Mouse (Mus musculus) natural killer cell, adult 2 months (primary cell): Measurements from ENCODE around the gene D1Pas1.

Experiments used
- DNase-seq, 2 experiments: peaks; one replicate each; pipeline ENCODE4 v3.0.0; 2022; ENCODE audit warnings: low spot score in 2 of 2

D1Pas1 gene

DNA sequence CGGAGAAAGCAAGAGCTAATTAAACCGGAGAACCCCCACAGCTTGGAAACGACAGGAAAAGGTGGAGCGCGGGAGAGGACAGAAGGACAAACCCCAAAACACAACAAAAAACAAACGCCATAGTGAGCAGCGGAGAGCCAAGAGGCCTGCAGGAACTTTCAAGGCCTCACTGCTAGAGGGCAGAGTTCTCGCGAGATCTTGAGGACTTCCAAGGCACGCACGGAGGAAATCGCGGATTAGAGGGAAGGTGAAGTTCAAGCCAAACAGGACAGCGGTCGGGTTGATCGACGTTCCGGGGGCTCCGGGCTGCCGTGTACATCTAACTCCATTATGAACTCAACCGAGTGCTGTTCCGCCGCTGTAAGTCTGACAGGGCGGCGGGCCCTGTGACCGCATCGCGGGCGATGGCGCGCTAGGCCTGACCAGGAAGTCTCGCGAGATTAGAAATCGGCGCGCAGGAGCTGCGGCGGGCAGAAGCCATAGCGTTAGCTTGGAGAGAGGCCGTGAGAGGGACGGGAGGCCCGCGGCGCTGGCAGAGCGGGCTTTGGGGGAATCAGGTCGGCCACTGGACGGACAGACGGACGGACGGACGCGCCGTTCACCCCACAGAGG lies at the start of gene D1Pas1:
Gene D1Pas1, plus strand, starts transcription at position 216 of the 612 bp plus-strand sequence.
- no peak for DNase-seq

DNA sequence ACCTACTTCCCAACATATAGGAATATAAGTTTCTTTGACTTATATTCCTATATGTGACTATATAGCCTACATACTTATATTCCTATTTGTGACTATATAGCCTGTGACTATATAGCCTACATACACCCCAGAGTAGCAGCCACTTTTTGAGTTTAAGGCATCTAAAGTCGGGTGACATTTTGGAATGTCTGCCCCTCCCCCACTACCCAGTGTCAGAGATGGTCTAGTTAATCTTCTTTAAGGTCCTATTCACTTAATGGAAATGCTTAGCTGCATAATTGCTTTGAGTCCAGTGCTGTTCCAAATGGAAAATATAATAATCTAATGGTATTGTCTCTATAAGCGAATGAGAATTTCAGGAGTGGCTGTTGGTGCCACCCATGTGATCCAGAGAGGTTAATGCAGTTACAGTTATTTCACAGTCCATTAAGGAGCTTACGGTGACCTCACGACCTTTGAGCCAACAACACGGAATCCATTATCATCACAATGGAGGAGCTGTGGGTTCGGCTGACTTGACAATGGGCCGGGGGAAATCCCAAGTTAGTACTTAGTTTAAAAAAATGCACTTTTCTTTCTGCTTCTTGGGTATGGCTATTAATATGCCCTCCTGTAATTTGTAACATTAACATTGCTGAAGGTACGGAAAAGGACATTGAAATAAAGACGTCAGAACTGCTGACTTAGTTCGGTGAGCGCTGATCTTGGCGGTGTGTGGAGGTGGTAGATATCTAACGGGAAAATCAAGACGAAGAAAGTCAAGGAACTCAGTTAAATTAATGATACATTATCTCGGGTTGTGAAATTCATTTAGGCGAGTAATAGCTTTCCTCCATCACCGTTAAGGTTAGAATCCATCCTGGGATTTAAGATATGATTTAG lies 44.5 kb upstream of the D1Pas1 start:
- no peak for DNase-seq

DNA sequence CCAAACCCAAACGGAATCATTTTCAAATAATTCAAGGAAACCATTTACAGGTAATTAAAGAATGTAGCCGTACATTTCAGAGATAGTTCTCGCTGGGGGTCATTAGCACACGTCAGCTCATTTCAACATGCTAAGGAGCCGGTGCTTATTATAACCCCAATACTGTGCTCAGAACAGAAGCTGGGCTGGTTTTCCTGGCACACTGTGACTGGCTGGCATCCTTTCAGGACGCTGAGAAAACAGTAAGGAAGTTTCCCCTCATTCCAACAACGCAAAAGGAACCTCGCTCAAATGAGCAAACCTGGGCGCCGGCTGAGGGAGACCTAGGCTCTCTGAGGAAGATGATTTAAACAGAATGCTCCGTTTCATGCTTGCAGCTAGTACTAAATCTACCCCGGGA lies 43.2 kb upstream of the D1Pas1 start:
- DNase-seq = no peak

DNA sequence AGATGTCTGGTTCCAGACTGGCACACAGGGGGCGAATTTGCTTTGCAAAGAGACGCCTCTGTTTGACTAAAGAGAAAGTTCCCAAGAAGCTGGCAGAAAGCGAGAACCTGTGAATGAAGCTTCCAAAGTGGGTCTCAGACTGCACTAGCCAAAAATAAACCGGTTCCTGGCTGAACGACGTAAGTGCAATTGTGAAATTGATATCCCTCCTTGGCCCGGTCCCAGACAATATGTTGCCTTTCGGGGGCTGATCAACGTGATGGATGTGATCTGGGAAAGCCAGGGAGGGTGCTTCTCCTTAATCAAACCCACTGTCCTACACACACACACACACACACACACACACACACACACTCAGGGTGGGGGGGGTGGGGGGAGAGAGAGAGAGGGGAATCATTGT lies 41.8 kb upstream of the D1Pas1 start:
- no peak for DNase-seq

DNA sequence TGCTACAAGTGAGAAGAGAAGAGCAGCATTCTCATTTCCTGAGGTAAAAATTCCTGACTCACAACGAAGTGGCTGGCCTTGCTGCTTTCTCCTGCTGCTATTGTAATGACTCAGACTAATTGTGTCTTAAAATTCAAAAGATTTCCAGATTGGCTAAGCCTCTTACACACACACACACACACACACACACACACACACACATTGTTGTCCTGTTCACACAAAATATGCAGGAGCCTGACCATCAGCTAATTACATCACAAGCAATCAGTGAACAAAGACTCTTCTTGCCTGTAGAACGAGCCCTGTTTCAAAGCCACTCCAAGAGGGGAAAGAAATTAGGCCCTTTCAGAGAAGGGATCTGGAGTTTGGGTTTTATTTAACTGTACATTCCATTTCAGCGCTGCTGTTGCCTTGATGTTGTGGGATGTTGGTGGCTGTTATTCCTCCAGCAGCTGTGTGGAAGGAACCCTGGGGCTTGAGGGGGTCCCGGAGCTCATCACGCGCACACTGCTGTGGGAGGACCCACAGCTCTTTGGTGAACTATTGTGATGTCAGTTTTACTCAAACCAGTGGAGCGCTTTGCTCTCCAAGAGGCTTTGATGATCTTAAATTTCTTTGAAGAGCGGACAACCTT lies 40.8 kb upstream of the D1Pas1 start:
- no peak for DNase-seq

DNA sequence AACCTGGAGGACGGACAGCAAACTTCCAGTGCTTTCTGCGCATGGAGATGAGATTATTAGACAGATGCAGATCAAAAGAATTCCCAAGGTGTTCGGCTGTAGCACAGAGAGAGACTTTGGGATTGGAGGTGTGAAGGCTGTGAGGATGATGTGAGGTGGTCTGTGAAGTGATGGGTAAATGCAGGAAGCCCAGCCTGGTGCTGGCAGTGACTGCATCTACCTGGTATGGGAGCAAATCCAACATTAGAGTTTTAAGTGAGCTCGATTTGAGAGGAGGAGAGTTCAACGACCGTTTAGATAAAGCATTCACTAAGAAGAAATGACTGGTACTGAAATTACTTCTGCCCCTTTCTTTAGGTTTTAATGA lies 40.3 kb upstream of the D1Pas1 start:
- DNase-seq = no peak

DNA sequence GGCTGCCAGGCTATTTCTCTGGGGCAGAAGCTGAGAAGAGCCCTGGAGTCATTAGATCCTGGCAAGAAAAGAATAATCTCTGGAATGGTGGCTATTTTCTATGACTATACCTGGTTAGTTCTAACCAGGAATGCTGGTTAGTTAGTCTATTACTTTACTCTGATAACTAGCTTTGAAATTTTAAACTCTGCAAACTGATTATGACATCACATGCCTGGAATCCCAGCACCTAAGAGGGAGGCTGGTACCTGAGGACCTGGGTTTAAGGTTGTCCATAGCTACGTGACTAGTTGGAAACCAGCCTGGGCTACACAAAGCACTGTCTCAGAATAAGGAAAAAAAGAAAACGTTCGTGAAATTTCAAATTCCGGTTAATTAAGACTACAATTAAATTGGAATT lies 39.7 kb upstream of the D1Pas1 start:
- DNase-seq = no peak

DNA sequence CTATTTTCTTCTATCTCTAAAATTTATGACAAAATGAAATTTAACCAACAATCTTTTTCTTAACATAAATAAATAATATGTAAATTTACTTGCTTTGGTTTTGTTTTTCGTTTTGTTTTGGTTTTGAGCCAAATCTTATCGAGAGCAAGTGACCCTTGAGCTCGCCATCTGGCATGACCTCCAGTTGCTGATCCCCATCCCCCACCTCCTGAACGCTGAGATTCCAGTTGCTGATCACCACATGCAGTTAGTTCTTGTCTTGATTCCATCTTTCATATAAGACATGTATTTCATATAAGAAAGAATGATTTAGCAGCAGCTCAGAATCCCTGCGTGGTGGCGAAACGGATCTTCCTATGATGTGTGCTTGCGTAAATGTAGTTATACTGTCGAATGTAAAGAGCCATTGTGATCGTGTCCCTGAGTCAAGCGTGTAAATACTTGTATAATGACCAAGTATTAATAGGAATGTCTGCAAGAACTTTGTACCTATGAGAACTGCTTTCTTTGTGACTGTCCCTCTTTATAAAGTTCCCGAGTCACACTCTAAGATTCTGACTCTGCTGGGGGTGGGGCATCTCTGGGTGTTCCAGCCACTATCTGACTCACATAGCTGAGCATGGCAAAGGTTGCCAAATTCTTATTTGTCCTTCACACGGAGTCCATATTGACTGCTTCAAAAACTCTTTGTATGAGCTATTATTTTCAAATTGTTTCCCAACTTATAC lies 36.9 kb upstream of the D1Pas1 start:
- DNase-seq = no peak

DNA sequence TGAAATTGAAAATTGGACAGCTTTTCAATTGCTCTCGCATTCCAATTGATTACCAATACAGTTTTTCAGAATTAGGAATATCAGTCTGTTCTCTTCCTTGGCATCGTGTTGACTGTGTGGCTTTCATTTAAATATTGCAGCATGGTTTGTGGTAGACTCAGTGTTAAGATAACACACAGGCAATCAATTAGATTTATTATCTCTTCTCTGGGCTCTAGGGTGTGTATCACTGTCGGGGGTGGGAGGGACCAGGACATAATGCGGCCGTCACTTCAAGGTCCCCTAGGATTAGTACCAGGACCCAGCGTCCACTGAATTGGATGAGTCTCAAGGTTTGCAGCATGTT lies 36.4 kb upstream of the D1Pas1 start:
- no peak for DNase-seq

DNA sequence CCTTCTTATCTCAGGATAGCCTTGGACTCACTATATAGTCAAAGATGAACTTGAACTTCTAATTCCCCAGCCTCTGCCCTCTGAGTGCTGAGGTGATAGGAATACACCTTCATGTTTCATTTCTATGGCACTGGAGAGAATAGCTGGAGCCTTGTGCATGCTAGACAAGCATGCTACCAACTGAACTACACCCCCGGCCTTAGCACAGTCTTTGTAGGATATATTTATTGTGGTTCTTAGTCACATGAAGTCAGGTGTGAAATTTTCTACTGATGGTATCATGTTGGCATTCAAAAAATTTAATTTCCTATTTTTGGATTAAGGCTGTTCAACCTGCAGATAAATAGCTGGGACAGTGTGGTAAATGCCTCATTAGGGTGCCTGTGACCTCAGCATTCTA lies 33.0 kb upstream of the D1Pas1 start:
- no peak for DNase-seq

DNA sequence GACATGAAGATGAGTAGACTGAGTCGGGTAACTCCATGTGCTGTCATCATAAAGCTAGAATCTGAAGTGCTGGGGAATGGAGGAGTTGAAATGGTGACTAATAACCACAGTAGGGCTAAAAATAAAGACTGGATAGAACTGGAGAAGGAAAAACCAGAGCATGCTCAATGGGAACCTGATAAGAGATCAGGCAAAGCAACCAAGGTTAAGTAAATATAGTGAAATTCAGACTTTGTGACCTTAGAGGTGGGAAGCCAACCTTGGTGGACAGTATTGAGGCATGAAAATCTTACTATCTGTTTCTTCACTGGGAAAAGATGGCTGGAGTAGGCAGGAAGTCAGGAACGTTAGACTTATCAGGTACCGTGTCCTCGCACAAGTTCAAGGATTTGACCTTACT lies 14.8 kb upstream of the D1Pas1 start:
- DNase-seq = no peak

DNA sequence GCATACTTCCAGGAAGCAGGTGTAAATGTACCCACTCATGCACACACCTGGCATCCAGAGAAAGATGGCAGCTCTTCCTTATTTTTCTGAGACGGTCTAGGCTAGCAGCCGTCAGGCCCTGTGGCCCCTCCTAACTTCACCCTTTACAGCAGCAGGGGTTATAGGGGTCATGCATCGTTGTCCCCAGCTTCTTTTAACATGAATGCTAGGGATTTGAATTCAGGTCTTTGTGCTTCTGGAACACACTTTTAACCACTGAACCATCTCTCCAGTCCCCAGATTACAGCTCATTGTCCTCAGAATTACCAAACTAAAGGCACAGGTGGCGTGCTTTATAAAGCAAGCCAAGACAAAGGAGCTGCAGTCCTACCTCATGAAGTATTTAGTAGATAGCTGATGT lies 12.6 kb upstream of the D1Pas1 start:
- no peak for DNase-seq

DNA sequence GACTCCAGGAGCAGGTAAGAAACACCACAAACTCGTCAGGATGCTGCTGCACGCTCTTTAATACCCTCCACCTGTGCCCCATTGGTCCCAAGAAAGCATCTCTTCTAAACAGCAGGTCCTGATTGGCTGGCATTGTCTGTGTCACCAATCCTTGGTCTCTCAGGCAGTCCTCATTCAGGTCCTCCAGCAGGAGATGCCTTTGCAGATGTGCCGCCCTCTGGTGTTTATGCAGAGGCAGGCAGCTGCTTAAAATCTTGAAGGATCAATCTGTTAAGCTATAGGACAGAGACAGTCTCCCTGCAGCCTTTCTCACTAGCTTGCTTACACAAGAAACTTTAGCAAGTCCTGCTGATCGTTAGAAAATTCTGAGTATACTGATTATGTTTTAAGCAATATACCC lies 7.8 kb upstream of the D1Pas1 start:
- no peak for DNase-seq

DNA sequence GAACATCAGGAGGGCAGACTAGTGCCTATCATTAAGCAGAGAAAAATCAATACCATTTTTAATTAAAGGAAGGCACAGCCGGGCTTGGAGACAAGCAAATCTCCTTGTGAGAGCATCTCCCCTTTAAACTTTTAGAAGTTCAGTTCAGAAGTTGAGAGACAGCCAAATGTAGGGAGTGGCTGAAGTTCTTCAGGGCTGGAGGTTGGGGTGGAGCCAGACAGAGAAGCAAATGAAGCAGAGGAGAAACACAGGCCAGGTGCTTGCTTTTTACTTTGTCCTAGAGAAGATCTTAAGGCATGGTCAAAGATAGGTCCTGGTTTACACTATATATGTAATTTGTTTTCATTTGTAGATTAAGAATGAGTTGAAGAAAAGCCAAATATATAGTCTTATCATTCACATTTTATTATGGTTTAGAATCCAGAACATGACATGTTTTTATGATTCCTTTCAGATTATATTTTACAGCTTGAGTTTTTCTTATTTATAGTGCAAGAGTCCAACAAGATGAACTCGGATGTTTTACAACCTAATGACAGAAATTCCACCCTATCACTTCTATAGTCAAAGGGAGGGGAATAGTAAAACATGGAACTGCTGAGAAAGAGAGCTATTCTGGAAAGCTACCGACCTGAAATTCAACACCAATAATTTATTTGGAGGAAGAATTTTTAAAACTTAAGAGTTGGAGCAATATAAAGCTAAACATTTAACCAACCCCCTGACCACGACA lies 2.9 kb upstream of the D1Pas1 start:
- no peak for DNase-seq

DNA sequence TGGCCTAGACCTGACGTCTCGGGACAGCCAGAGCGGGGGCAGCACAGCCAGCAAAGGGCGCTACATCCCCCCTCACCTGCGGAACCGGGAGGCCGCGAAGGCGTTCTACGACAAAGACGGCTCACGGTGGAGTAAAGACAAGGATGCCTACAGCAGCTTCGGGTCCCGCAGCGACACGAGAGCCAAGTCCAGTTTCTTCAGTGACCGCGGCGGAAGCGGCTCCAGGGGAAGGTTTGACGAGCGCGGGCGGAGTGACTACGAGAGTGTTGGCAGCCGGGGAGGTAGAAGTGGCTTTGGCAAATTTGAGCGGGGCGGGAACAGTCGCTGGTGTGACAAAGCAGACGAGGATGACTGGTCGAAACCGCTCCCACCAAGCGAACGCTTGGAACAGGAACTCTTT lies 710 bp downstream of the D1Pas1 start:
- no peak for DNase-seq

DNA sequence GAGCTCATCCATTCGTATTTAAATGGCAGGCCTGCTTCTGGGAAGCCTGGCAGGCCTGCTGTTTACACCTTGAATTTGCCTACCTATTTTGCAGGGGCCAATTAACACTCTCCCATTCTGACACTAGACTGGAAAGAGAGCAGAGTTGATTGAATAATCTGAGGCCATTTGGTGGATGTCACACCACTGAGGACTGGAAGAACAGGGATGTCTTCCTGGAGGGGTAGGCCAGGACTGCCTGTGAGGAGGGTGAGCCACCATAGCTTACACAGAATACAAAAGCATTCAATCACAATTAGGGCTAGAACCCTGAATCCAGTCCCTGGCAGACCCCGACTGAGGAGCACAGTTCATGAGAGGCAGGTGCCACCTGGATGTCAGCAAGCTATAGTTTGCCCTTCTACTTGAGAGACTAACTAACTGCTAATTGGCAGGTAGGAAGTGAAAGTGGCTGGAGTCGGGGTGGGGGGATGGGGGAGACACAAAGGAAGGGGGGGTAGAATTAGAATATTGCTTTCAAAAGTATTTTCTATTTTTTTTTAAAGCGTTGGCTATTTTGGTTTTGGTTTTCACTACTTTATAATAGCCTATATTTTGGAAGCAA lies 9.8 kb downstream of the D1Pas1 start:
- no peak for DNase-seq

DNA sequence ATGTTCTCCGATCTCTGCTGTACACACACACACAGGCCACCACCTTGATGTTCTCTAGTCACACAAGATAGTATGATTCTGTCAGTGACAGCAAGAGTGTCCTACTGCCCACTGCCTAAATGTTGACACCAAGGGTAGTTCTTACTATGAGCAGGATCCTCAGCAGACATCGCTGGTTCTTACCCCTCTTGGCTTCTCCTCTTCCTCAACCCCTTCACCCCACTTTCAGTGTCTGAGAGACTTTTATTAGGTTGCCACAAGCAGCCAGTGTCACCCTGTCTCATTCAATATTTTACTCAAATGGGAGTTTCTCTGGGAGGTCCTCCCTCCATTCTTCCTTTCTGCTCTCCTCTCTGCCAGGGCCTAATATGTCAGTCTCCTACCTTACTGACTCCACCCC lies 10.6 kb downstream of the D1Pas1 start:
- no peak for DNase-seq

DNA sequence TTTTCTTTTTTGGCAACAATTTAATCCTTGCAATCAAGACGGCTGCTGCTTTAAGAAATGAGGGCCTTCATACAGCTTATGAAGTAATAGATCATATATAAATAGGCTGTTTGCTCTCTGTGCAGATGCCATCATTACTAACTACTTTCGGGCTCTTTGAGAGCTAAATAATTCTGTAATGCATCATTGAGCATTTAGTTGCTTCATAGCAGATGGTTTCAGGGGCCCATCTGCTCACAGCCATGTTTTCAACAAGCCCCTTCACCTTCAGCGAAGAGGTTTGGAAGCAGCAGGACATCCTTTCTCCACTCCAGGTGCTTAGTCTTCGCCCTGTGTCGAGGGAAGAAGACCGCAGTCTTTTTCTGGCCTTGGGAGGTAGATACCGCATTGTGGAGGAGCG lies 12.2 kb downstream of the D1Pas1 start:
- no peak for DNase-seq

DNA sequence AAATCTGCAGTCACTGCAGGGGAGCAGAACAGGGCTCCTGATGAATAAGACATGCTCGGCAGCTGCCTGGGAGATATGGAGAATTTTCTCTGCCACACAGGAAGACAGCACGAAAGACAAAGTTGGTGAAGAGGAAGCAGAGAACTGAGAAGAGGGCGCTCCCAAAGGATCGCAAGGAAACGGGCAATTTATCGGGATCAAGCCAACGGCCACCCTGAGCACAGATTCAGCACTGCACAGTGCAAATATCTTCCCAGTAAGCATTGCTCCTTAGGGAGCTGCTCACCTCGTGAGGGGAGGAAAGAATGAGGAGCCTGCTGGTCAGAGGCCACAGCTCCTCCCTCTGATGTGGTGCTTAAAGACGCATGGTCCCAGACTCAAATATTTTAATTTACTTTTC lies 13.3 kb downstream of the D1Pas1 start:
- no peak for DNase-seq

DNA sequence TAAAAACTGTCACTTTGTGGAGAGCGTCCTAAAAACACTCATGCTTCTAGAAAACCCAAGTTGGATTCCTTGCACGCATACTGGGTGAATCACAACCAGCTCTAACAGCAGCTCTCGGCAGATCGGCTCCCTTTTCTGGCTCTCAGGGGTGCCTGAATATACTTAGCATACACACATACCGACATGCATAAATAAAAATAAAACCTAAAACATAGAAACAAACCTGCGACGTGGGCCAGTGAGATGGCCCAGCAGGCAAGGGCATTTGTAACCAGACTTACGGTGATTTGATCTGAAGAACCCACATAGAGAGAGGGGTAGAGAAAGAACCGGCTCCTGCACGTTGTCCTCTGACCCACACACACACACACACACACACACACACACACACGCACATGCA lies 17.9 kb downstream of the D1Pas1 start:
- DNase-seq = no peak

DNA sequence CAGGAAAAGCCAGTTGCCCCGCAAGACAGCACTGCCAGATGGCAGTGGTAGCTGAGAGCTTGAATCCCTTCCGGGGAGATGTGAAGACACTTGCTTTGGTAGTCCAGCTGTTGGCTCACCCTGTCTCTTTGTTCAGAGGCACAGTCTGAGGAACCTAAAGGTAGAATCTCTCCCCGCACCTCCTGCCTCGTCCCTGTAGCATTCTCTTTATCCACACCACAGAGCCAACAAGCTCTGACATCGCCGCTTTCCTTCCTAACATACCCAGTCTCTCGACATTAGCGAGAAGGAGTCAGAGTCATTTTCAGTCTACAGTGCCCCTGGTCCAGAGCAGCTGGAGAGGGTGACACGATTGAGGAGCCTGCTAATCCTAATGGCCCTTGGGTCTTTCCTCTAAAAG lies 18.9 kb downstream of the D1Pas1 start:
- DNase-seq = no peak

DNA sequence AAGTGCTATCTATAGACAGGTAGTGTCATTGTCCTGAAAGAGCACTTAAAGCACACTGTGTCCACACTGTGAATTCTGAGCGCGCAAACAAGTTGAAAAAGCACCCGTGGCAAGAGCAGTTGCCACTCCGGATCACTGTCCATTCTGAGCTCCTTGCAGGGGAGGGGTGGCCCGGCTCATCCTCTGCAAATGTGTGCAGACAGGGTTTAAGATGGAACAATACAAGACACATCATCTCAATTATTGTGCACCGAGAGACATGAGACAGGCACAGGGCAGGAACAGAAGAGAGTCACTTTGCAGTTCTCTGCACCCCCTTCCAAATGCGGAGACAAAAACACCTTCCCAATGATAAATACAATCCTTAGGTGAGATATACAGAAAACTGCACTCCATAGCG lies 19.3 kb downstream of the D1Pas1 start:
- no peak for DNase-seq
